Mouse (Mus musculus): ENCODE results near the gene Gid8. TPM values are rescaled to one million over a fixed set of nuclear protein-coding genes. Genes with fewer than 3 reads are reported as not detected.
"Not testable (repeated sequence)": the region's sequence is repeated elsewhere in the genome, so short reads cannot be mapped to it uniquely, and the experiment has no call there.

Gene Gid8
- polyA plus RNA-seq, 1 experiment from 2014 or later: 59.6 TPM

GRCm38 (mm10) chr2:180704591-180704990 is 5.3 kb upstream of the Gid8 start:
- H3K36me3 ChIP-seq (ENCODE audit: control insufficient read depth, insufficient read depth, low read length): no peaks in the 10 kb centered on the region
- no peak overlapping the region for H3K4me2 ChIP-seq (replicated peaks; ENCODE audit: low read depth, low read length)
- no peaks in the 10 kb centered on the region for H3K9me3 ChIP-seq (ENCODE audit: control insufficient read depth, low read length)
- DNase-seq (ENCODE audit: low spot score) (no peak), ATAC-seq (ENCODE audit: low FRiP score) (no peak)
- H3K4me1 ChIP-seq (replicated peaks; ENCODE audit: control insufficient read depth, insufficient read depth, low read length): peaks cover 13% of the 10 kb centered on the region
- WGBS: 91% methylated on average over 8 of the region's 8 CpGs
- no peak overlapping the region for H3K9ac ChIP-seq (ENCODE audit: low read depth, low read length)
- H3K27me3 ChIP-seq (ENCODE audit: control insufficient read depth, insufficient read depth, low read length): no peaks in the 10 kb centered on the region
- no peak overlapping the region for H3K4me3 ChIP-seq (ENCODE audit: low read depth, low read length)
- H3K27ac ChIP-seq (ENCODE audit: low read depth, low read length): no peak overlapping the region

- Histone ChIP-seq H3K4me1 (replicated peaks; ENCODE audit: control insufficient read depth, insufficient read depth, low read length) (peaks cover 13% of the 10 kb centered on the region), H3K27ac (ENCODE audit: low read depth, low read length) (no peak overlapping the region), H3K9ac (ENCODE audit: low read depth, low read length) (no peak overlapping the region), H3K36me3 (ENCODE audit: control insufficient read depth, insufficient read depth, low read length) (no peaks in the 10 kb centered on the region), H3K4me2 (replicated peaks; ENCODE audit: low read depth, low read length) (no peak overlapping the region), H3K27me3 (ENCODE audit: control insufficient read depth, insufficient read depth, low read length) (no peaks in the 10 kb centered on the region), H3K4me3 (ENCODE audit: low read depth, low read length) (no peak overlapping the region), H3K9me3 (ENCODE audit: control insufficient read depth, low read length) (no peaks in the 10 kb centered on the region)
- 95% methylated on average over 3 of the region's 3 CpGs for WGBS
- no peak for ATAC-seq (ENCODE audit: low FRiP score)
- DNase-seq (ENCODE audit: low spot score): no peak
These were observed 4.9 kb upstream of the Gid8 start for GRCm38 (mm10) chr2:180705066-180705465.

- no peak for ATAC-seq (ENCODE audit: low FRiP score)
- H3K4me2 ChIP-seq (replicated peaks; ENCODE audit: low read depth, low read length): no peak overlapping the region
- no peak overlapping the region for H3K9ac ChIP-seq (ENCODE audit: low read depth, low read length)
- WGBS: 93% methylated on average over 5 of the region's 5 CpGs
- H3K36me3 ChIP-seq (ENCODE audit: control insufficient read depth, insufficient read depth, low read length): no peaks in the 10 kb centered on the region
- no peak overlapping the region for H3K27ac ChIP-seq (ENCODE audit: low read depth, low read length)
- H3K9me3 ChIP-seq (ENCODE audit: control insufficient read depth, low read length): no peaks in the 10 kb centered on the region
- DNase-seq (ENCODE audit: low spot score): no peak
- H3K4me1 ChIP-seq (replicated peaks; ENCODE audit: control insufficient read depth, insufficient read depth, low read length): peaks cover 7% of the 10 kb centered on the region
- no peaks in the 10 kb centered on the region for H3K27me3 ChIP-seq (ENCODE audit: control insufficient read depth, insufficient read depth, low read length)
- H3K4me3 ChIP-seq (ENCODE audit: low read depth, low read length): no peak overlapping the region
These were observed 3.9 kb upstream of the Gid8 start for GRCm38 (mm10) chr2:180705975-180706374.

DNA sequence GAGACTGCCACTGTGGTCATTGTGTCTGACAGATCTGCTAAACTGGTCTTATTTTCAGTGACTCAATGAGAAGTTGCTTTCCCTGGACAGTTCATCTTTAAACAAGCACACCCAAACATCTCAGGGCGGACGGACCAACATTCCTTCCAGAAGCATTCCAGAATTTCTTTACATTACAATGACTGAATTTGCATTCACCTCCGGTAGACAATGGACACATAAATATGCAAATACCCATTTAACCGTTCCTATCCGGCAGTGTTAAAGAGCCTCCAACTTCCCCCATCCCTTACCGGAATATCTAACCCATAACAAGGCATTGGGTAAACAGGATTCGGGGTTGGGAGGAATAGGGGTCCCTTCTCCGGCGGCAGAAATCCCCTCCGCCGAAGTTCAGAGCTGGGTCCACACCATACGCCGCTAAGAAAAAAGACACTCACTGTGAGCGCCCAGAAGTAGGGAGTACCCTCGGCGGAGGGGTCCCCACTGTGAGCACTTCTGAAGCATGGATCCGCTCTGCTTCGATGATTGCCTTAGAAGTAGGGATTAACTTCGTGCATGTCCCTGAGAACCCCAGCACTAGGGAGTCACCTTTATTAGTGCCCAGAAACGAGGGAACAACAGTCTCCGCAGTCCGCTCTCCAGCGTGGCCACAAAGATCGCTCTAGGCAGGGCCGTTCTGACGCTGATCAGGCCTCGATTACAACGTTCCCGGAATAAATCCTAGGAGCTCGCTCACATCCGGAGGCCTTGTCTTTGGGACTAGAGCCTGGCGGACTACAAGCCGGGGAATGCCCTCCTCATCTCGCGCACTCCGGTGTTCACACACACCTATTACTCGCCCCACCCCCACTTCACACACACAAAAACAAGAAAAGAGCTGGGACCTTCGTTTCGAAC is 644 bp upstream of the Gid8 start:
- Histone ChIP-seq H3K27ac (ENCODE audit: low read depth, low read length) (peak overlapping the region; percentile 53; the same call in 1 of the 2 replicates), H3K9ac (ENCODE audit: low read depth, low read length) (peak overlapping the region; percentile 92), H3K27me3 (ENCODE audit: control insufficient read depth, insufficient read depth, low read length) (no peaks in the 10 kb centered on the region), H3K9me3 (ENCODE audit: control insufficient read depth, low read length) (no peaks in the 10 kb centered on the region), H3K36me3 (ENCODE audit: control insufficient read depth, insufficient read depth, low read length) (0 out of 2 replicates have a peak, but pooled peaks cover 2% of the 10 kb centered on the region), H3K4me2 (replicated peaks; ENCODE audit: low read depth, low read length) (peak overlapping the region; percentile 78), H3K4me1 (replicated peaks; ENCODE audit: control insufficient read depth, insufficient read depth, low read length) (peaks cover 10% of the 10 kb centered on the region), H3K4me3 (ENCODE audit: low read depth, low read length) (peak overlapping the region; percentile 98)
- 1% methylated on average over 39 of the region's 39 CpGs for WGBS
- ATAC-seq (ENCODE audit: low FRiP score): peak; percentile 34
- DNase-seq (ENCODE audit: low spot score): no peak

GRCm38 (mm10) chr2:180710276-180711155 is 599 bp downstream of the Gid8 start:
- Histone ChIP-seq H3K27me3 (ENCODE audit: control insufficient read depth, insufficient read depth, low read length) (no peaks in the 10 kb centered on the region), H3K4me1 (replicated peaks; ENCODE audit: control insufficient read depth, insufficient read depth, low read length) (peaks cover 10% of the 10 kb centered on the region), H3K27ac (ENCODE audit: low read depth, low read length) (peak overlapping the region; percentile 79), H3K9ac (ENCODE audit: low read depth, low read length) (peak overlapping the region; percentile 97), H3K9me3 (ENCODE audit: control insufficient read depth, low read length) (no peaks in the 10 kb centered on the region), H3K4me2 (replicated peaks; ENCODE audit: low read depth, low read length) (peak overlapping the region; percentile 76), H3K4me3 (ENCODE audit: low read depth, low read length) (peak overlapping the region; percentile 98), H3K36me3 (ENCODE audit: control insufficient read depth, insufficient read depth, low read length) (0 out of 2 replicates have a peak, but pooled peaks cover 2% of the 10 kb centered on the region)
- 3% methylated on average over 50 of the region's 64 CpGs for WGBS
- ATAC-seq (ENCODE audit: low FRiP score) (peak; percentile 86), DNase-seq (ENCODE audit: low spot score) (no peak)

- Histone ChIP-seq H3K27ac (ENCODE audit: low read depth, low read length) (no peak overlapping the region), H3K36me3 (ENCODE audit: control insufficient read depth, insufficient read depth, low read length) (0 out of 2 replicates have a peak, but pooled peaks cover 2% of the 10 kb centered on the region), H3K9me3 (ENCODE audit: control insufficient read depth, low read length) (no peaks in the 10 kb centered on the region), H3K4me1 (replicated peaks; ENCODE audit: control insufficient read depth, insufficient read depth, low read length) (peaks cover 10% of the 10 kb centered on the region), H3K4me3 (ENCODE audit: low read depth, low read length) (peak overlapping the region; percentile 98; the same call in 1 of the 2 replicates), H3K27me3 (ENCODE audit: control insufficient read depth, insufficient read depth, low read length) (no peaks in the 10 kb centered on the region), H3K9ac (ENCODE audit: low read depth, low read length) (no peak overlapping the region; the same call in 1 of the 2 replicates), H3K4me2 (replicated peaks; ENCODE audit: low read depth, low read length) (peak overlapping the region; percentile 76)
- WGBS: 76% methylated on average over 4 of the region's 4 CpGs
- DNase-seq (ENCODE audit: low spot score) (no peak), ATAC-seq (ENCODE audit: low FRiP score) (no peak)
These were observed 1.6 kb downstream of the Gid8 start for GRCm38 (mm10) chr2:180711527-180711926.

DNA sequence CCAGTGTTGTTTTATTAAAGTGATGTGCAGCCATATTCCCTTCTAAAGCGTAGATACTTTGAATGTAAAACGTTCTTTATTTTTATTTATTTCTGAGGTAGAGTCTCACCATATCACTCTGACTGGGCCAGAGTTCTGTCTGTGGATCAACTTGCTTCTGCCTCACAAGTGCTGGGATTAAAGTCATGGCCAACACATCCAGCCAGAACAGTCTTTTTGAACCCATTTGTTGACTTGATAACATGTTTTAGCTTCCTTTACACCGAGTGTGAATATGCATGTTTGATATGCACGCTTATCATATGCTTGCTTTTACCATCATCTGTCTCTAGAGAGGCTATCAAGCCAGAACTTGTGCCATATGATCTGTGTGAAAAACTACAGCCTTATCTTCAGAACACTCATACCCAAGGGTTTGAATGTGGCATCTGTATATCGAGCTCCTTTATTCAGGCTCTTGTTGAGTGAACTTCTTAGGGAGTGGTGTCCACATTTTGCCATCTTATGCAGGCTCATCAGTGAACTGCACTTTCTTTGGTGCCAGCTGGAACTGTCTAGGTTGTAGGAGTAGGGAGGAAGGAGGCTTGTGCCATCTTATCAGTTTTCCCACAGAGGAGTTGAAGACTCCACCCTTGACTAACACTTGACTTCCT is 2.2 kb downstream of the Gid8 start:
- Histone ChIP-seq H3K4me1 (replicated peaks; ENCODE audit: control insufficient read depth, insufficient read depth, low read length) (peaks cover 10% of the 10 kb centered on the region), H3K4me2 (replicated peaks; ENCODE audit: low read depth, low read length) (no peak overlapping the region), H3K27ac (ENCODE audit: low read depth, low read length) (no peak overlapping the region), H3K9ac (ENCODE audit: low read depth, low read length) (no peak overlapping the region), H3K27me3 (ENCODE audit: control insufficient read depth, insufficient read depth, low read length) (no peaks in the 10 kb centered on the region), H3K4me3 (ENCODE audit: low read depth, low read length) (no peak overlapping the region), H3K36me3 (ENCODE audit: control insufficient read depth, insufficient read depth, low read length) (0 out of 2 replicates have a peak, but pooled peaks cover 2% of the 10 kb centered on the region), H3K9me3 (ENCODE audit: control insufficient read depth, low read length) (no peaks in the 10 kb centered on the region)
- DNase-seq (ENCODE audit: low spot score) (no peak), ATAC-seq (ENCODE audit: low FRiP score) (no peak)
- WGBS: 95% methylated on average over 5 of the region's 5 CpGs

GRCm38 (mm10) chr2:180722748-180723147 is 12.8 kb downstream of the Gid8 start:
- not testable (repeated sequence) for ATAC-seq (ENCODE audit: low FRiP score); H3K4me1 ChIP-seq (replicated peaks; ENCODE audit: control insufficient read depth, insufficient read depth, low read length); H3K27me3 ChIP-seq (ENCODE audit: control insufficient read depth, insufficient read depth, low read length); H3K9ac ChIP-seq (ENCODE audit: low read depth, low read length); DNase-seq (ENCODE audit: low spot score); H3K4me3 ChIP-seq (ENCODE audit: low read depth, low read length); H3K9me3 ChIP-seq (ENCODE audit: control insufficient read depth, low read length); H3K4me2 ChIP-seq (replicated peaks; ENCODE audit: low read depth, low read length); H3K27ac ChIP-seq (ENCODE audit: low read depth, low read length); H3K36me3 ChIP-seq (ENCODE audit: control insufficient read depth, insufficient read depth, low read length)
- 96% methylated on average over 5 of the region's 5 CpGs for WGBS

Data from hindbrain, embryonic 11.5 days (tissue).